Mouse (Mus musculus) MEL (cell line): ENCODE results near the gene Meig1. TPM values are rescaled to one million over a fixed set of nuclear protein-coding genes. Genes with fewer than 3 reads are reported as not detected.

Source experiments
- DNase-seq: peaks from one replicate; pipeline ENCODE4 v3.0.0; 2011; ENCODE audit warnings: low read depth, low spot score
- H3K27ac ChIP-seq: 2 replicates; pipeline ENCODE4 v1.5.1; 2012; ENCODE audit warnings: low read depth, mild to moderate bottlenecking, control low read depth, low read length, moderate library complexity; ENCODE audit not compliant: control insufficient read depth
- H3K27me3 ChIP-seq, 2 experiments: fragments of 150-350 bp in 1 of 2; sonication (generic) in 1 of 2; 2 replicates each; pipeline ENCODE4 v1.6.1; 2012; ENCODE audit warnings: low read length in 2 of 2, mild to moderate bottlenecking in 2 of 2, improper control_type of control experiment in 1 of 2, moderate library complexity in 1 of 2; ENCODE audit not compliant: insufficient read depth in 2 of 2, control insufficient read depth in 1 of 2
- H3K36me3 ChIP-seq, 2 experiments: 2 replicates each; pipeline ENCODE4 v1.6.1; 2012 to 2014; ENCODE audit warnings: low read length in 2 of 2, improper control_type of control experiment in 1 of 2, inconsistent platforms in 1 of 2, mild to moderate bottlenecking in 1 of 2; ENCODE audit not compliant: insufficient read depth in 2 of 2, control insufficient read depth in 1 of 2
- H3K4me1 ChIP-seq, 2 experiments: fragments of 150-350 bp in 1 of 2; sonication (generic) in 1 of 2; 2 replicates each; pipeline ENCODE4 v1.6.1; 2012; ENCODE audit warnings: low read length in 2 of 2, improper control_type of control experiment in 1 of 2, mild to moderate bottlenecking in 1 of 2; ENCODE audit not compliant: insufficient read depth in 2 of 2, control insufficient read depth in 1 of 2
- H3K4me3 ChIP-seq, 2 experiments: fragments of 150-350 bp in 1 of 2; sonication (generic) in 1 of 2; 2 replicates each; pipeline ENCODE4 v1.5.1; 2012; ENCODE audit warnings: low read depth in 2 of 2, low read length in 2 of 2, mild to moderate bottlenecking in 2 of 2, moderate library complexity in 2 of 2, control low read depth in 1 of 2, improper control_type of control experiment in 1 of 2; ENCODE audit not compliant: control insufficient read depth in 1 of 2, insufficient read depth in 1 of 2
- H3K79me2 ChIP-seq: 2 replicates; pipeline ENCODE4 v1.6.1; 2012; ENCODE audit warnings: mild to moderate bottlenecking, low read length, moderate library complexity; ENCODE audit not compliant: control insufficient read depth, poor library complexity, insufficient read depth
- H3K9ac ChIP-seq: 2 replicates; pipeline ENCODE4 v1.6.1; 2012; ENCODE audit warnings: low read depth, mild to moderate bottlenecking, control low read depth, low read length, moderate library complexity; ENCODE audit not compliant: control insufficient read depth, poor library complexity, severe bottlenecking
- H3K9me3 ChIP-seq: fragments of 150-350 bp; sonication (generic); replicated peaks from 2 replicates; pipeline ENCODE4 v1.6.1; 2012; ENCODE audit warnings: mild to moderate bottlenecking, low read length, improper control_type of control experiment, moderate library complexity; ENCODE audit not compliant: insufficient read depth
- BHLHE40 ChIP-seq: IDR thresholded peaks from 2 replicates; pipeline ENCODE4 v1.6.1; 2012; ENCODE audit warnings: low read depth, mild to moderate bottlenecking, inconsistent platforms, low read length, improper control_type of control experiment, borderline replicate concordance
- CTCF ChIP-seq, 3 experiments: IDR thresholded peaks in 2 of 3; conservative IDR thresholded peaks in 1 of 3; 2 replicates each; pipeline ENCODE4 v1.5.1; 2011 to 2012; ENCODE audit warnings: low read length in 3 of 3, low read depth in 2 of 3, mild to moderate bottlenecking in 2 of 3, improper control_type of control experiment in 1 of 3, inconsistent platforms in 1 of 3, mixed read lengths in 1 of 3, moderate library complexity in 1 of 3; ENCODE audit not compliant: control insufficient read depth in 1 of 3, insufficient read depth in 1 of 3, poor library complexity in 1 of 3, severe bottlenecking in 1 of 3
- E2F4 ChIP-seq: IDR thresholded peaks from 2 replicates; pipeline ENCODE4 v1.6.1; 2011; ENCODE audit warnings: low read depth, low read length, improper control_type of control experiment, borderline replicate concordance
- ELF1 ChIP-seq: IDR thresholded peaks from 2 replicates; pipeline ENCODE4 v1.6.1; 2014; ENCODE audit warnings: low read depth, mild to moderate bottlenecking, inconsistent platforms, low read length, improper control_type of control experiment, moderate library complexity
- ETS1 ChIP-seq: IDR thresholded peaks from 2 replicates; pipeline ENCODE4 v1.6.1; 2012; ENCODE audit warnings: low read depth, mild to moderate bottlenecking, inconsistent platforms, low read length, improper control_type of control experiment, moderate library complexity
- GABPA ChIP-seq: IDR thresholded peaks from 2 replicates; pipeline ENCODE4 v1.6.1; 2012; ENCODE audit warnings: low read depth, mild to moderate bottlenecking, inconsistent platforms, low read length, improper control_type of control experiment, moderate library complexity
- GATA1 ChIP-seq: IDR thresholded peaks from 2 replicates; pipeline ENCODE4 v1.6.1; 2011; ENCODE audit warnings: low read depth, low read length, improper control_type of control experiment
- HCFC1 ChIP-seq: IDR thresholded peaks from 2 replicates; pipeline ENCODE4 v1.6.1; 2012; ENCODE audit warnings: low read depth, mild to moderate bottlenecking, inconsistent platforms, low read length, improper control_type of control experiment, moderate library complexity
- JUND ChIP-seq: IDR thresholded peaks from 2 replicates; pipeline ENCODE4 v1.6.1; 2011; ENCODE audit warnings: low read depth, mild to moderate bottlenecking, improper control_type of control experiment, low read length
- KAT2A ChIP-seq: conservative IDR thresholded peaks from 2 replicates; pipeline ENCODE4 v1.6.1; 2012; ENCODE audit warnings: low read depth, low read length, improper control_type of control experiment, inconsistent platforms
- MAFK ChIP-seq: IDR thresholded peaks from 2 replicates; pipeline ENCODE4 v1.6.1; 2011; ENCODE audit warnings: low read depth, mild to moderate bottlenecking, low read length, improper control_type of control experiment, borderline replicate concordance
- MAX ChIP-seq: IDR thresholded peaks from 2 replicates; pipeline ENCODE4 v1.6.1; 2011; ENCODE audit warnings: low read length, improper control_type of control experiment
- MEF2A ChIP-seq: IDR thresholded peaks from 2 replicates; pipeline ENCODE4 v1.6.1; 2014; ENCODE audit warnings: low read depth, mild to moderate bottlenecking, inconsistent platforms, low read length, improper control_type of control experiment; ENCODE audit not compliant: poor library complexity, insufficient replicate concordance, severe bottlenecking; ENCODE audit errors: extremely low read depth
- MXI1 ChIP-seq: IDR thresholded peaks from 2 replicates; pipeline ENCODE4 v1.6.1; 2011; ENCODE audit warnings: mild to moderate bottlenecking, low read depth, low read length, improper control_type of control experiment
- MYC ChIP-seq: IDR thresholded peaks from 2 replicates; pipeline ENCODE4 v1.6.1; 2011; ENCODE audit warnings: low read depth, mild to moderate bottlenecking, low read length, improper control_type of control experiment, moderate library complexity
- NELFE ChIP-seq: IDR thresholded peaks from 2 replicates; pipeline ENCODE4 v1.6.1; 2011; ENCODE audit warnings: low read depth, low read length, improper control_type of control experiment
- NRF1 ChIP-seq: IDR thresholded peaks from 2 replicates; pipeline ENCODE4 v1.6.1; 2014; ENCODE audit warnings: low read depth, mild to moderate bottlenecking, inconsistent platforms, low read length, improper control_type of control experiment, moderate library complexity; ENCODE audit not compliant: poor library complexity, insufficient read depth, severe bottlenecking
- POLR2A ChIP-seq, 2 experiments: IDR thresholded peaks; 2 replicates each; pipeline ENCODE4 v1.6.1; 2011 to 2012; ENCODE audit warnings: low read length in 2 of 2, mild to moderate bottlenecking in 2 of 2, control low read depth in 1 of 2, improper control_type of control experiment in 1 of 2, low read depth in 1 of 2, moderate library complexity in 1 of 2; ENCODE audit not compliant: control insufficient read depth in 1 of 2, insufficient read depth in 1 of 2, poor library complexity in 1 of 2
- POLR2AphosphoS5 ChIP-seq: IDR thresholded peaks from 2 replicates; pipeline ENCODE4 v1.6.1; 2012; ENCODE audit warnings: low read depth, borderline replicate concordance, mild to moderate bottlenecking, inconsistent platforms, low read length, moderate library complexity, mixed read lengths
- RCOR1 ChIP-seq: IDR thresholded peaks from 2 replicates; pipeline ENCODE4 v1.6.1; 2012; ENCODE audit warnings: low read depth, mild to moderate bottlenecking, inconsistent platforms, low read length, improper control_type of control experiment
- SIN3A ChIP-seq: IDR thresholded peaks from 2 replicates; pipeline ENCODE4 v1.6.1; 2012; ENCODE audit warnings: low read length, improper control_type of control experiment, inconsistent platforms
- SMC3 ChIP-seq: IDR thresholded peaks from 2 replicates; pipeline ENCODE4 v1.6.1; 2011; ENCODE audit warnings: low read depth, low read length, improper control_type of control experiment
- USF2 ChIP-seq, 2 experiments: IDR thresholded peaks; 2 replicates each; pipeline ENCODE4 v1.6.1; 2011 to 2012; ENCODE audit warnings: improper control_type of control experiment in 2 of 2, low read length in 2 of 2, borderline replicate concordance in 1 of 2, inconsistent platforms in 1 of 2, low read depth in 1 of 2, mild to moderate bottlenecking in 1 of 2; ENCODE audit not compliant: insufficient read depth in 1 of 2
- ZC3H11A ChIP-seq: IDR thresholded peaks from 2 replicates; pipeline ENCODE4 v1.6.1; 2012; ENCODE audit warnings: low read depth, mild to moderate bottlenecking, inconsistent platforms, low read length, improper control_type of control experiment
- ZKSCAN1 ChIP-seq: IDR thresholded peaks from 2 replicates; pipeline ENCODE4 v1.6.1; 2012; ENCODE audit warnings: low read depth, mild to moderate bottlenecking, inconsistent platforms, low read length, improper control_type of control experiment, moderate library complexity
- ZMIZ1 ChIP-seq: IDR thresholded peaks from 2 replicates; pipeline ENCODE4 v1.6.1; 2012; ENCODE audit warnings: low read depth, mild to moderate bottlenecking, inconsistent platforms, low read length, improper control_type of control experiment, moderate library complexity
- ZNF384 ChIP-seq: IDR thresholded peaks from 2 replicates; pipeline ENCODE4 v1.6.1; 2012; ENCODE audit warnings: low read depth, mild to moderate bottlenecking, inconsistent platforms, low read length, improper control_type of control experiment
- polyA plus RNA-seq, 2 experiments: library from polyadenylated mRNA; stranded (reverse) in 1 of 2; unstranded in 1 of 2; fragments of >175 nt in 1 of 2; fragments of >200 nt in 1 of 2; gene quantifications; 2 replicates each; pipeline versions ENCODE4 v1.2.1 to v1.2.4; 2012; ENCODE audit warnings: low replicate concordance in 2 of 2, low read depth in 1 of 2; ENCODE audit not compliant: insufficient read length in 2 of 2, insufficient read depth in 1 of 2, missing spikeins in 1 of 2
- total RNA-seq: library from RNA; depleted of rRNA; stranded (reverse); fragments of 300-350 nt; gene quantifications from 2 replicates; pipeline ENCODE4 v1.2.3, GENCODE M21; 2012

Gene Meig1
- total and polyA plus RNA-seq, 3 experiments = not detected

- peak; percentile 70 for DNase-seq
- Histone ChIP-seq H3K27me3 (no peaks in the 10 kb centered on the region), H3K79me2 (peaks cover 7% of the 10 kb centered on the region), H3K9me3 (no peaks in the 10 kb centered on the region), H3K4me3 (peak overlapping the region; percentile 81 to 92), H3K36me3 (peaks cover 2 to 12% of the 10 kb centered on the region in 2 experiments; a peak in 3 of 4 replicates), H3K4me1 (peaks cover 2 to 8% of the 10 kb centered on the region in 2 experiments; a peak in 2 of 4 replicates), H3K9ac (peak overlapping the region; percentile 72), H3K27ac (peak overlapping the region; percentile 30)
- TF ChIP-seq ELF1 (no peak), MXI1 (peak; percentile 82; the same call in 1 of the 2 replicates), ETS1 (peak; percentile 47; the same call in 1 of the 2 replicates), BHLHE40 (peak; percentile 34; the same call in 1 of the 2 replicates), GATA1 (0 out of 2 replicates have a peak, but pooled peaks have one; percentile 18), MAX (peak; percentile 66; the same call in 1 of the 2 replicates), MYC (peak; percentile 83), USF2 (IDR thresholded peaks at IDR 0.05; ENCODE audit: borderline replicate concordance in 1 of 2, insufficient read depth in 1 of 2, low read depth in 1 of 2, low read length in 2 of 2) (no peak)
Measured at GRCm38 (mm10) chr2:3424579-3424910, 2.1 kb upstream of the Meig1 start.

- Histone ChIP-seq H3K79me2 (peaks cover 7% of the 10 kb centered on the region), H3K27me3 (no peaks in the 10 kb centered on the region), H3K4me3 (peak within 1 kb of the TSS; percentile 81 to 92), H3K9ac (peak within 1 kb of the TSS; percentile 72), H3K27ac (peak within 1 kb of the TSS; percentile 54), H3K9me3 (no peaks in the 10 kb centered on the region), H3K36me3 (peaks cover 0 to 13% of the 10 kb centered on the region in 2 experiments; a peak in 2 of 4 replicates), H3K4me1 (peaks cover 2 to 8% of the 10 kb centered on the region in 2 experiments; a peak in 2 of 4 replicates)
- peak; percentile 98 for DNase-seq
- TF ChIP-seq MXI1 (peak; percentile 97), NRF1 (peak; percentile 55; the same call in 1 of the 2 replicates), MAFK (no peak), MEF2A (no peak), POLR2A (IDR thresholded peaks at IDR 0.05; ENCODE audit: control insufficient read depth in 1 of 2, insufficient read depth in 1 of 2, low read depth in 1 of 2, low read length in 2 of 2, poor library complexity in 1 of 2) (peak; percentile 65 to 80; a peak in 3 of 4 replicates), ZMIZ1 (peak; percentile 83), POLR2AphosphoS5 (no peak), ZKSCAN1 (no peak), ZC3H11A (no peak), JUND (no peak), GABPA (no peak), BHLHE40 (peak; percentile 98), ELF1 (peak; percentile 99), SMC3 (no peak), MAX (0 out of 2 replicates have a peak, but pooled peaks have one; percentile 54), CTCF (IDR thresholded peaks at IDR 0.05 in 2 of 3, conservative IDR thresholded peaks at IDR 0.05 in 1 of 3; ENCODE audit: control insufficient read depth in 1 of 3, insufficient read depth in 1 of 3, low read depth in 2 of 3, low read length in 3 of 3, poor library complexity in 1 of 3, severe bottlenecking in 1 of 3) (no peak), MYC (peak; percentile 7; the same call in 1 of the 2 replicates), USF2 (IDR thresholded peaks at IDR 0.05; ENCODE audit: borderline replicate concordance in 1 of 2, insufficient read depth in 1 of 2, low read depth in 1 of 2, low read length in 2 of 2) (no peak), NELFE (peak; percentile 68), SIN3A (peak; percentile 100), E2F4 (no peak), ZNF384 (no peak), KAT2A (0 out of 2 replicates have a peak, but pooled peaks have one; percentile 48), RCOR1 (no peak), HCFC1 (peak; percentile 78)
Measured at GRCm38 (mm10) chr2:3423841-3424578, 1.6 kb upstream of the Meig1 start, which contains the start of gene Dclre1c. TSS of gene Dclre1c (plus strand) at chr2:3424131.
